Mouse (Mus musculus): ENCODE data around the gene Tnik. TPM values are rescaled to one million over a fixed set of nuclear protein-coding genes. Genes with fewer than 3 reads are reported as not detected.

Gene Tnik
- total and polyA plus RNA-seq, 2 experiments from 2014 or later, result 61.7 to 105 TPM

- WGBS, result 2% methylated on average over 26 of the region's 26 CpGs
These were observed 1.2 kb downstream of the Tnik start for GRCm38 (mm10) chr3:28263948-28264840.

DNA sequence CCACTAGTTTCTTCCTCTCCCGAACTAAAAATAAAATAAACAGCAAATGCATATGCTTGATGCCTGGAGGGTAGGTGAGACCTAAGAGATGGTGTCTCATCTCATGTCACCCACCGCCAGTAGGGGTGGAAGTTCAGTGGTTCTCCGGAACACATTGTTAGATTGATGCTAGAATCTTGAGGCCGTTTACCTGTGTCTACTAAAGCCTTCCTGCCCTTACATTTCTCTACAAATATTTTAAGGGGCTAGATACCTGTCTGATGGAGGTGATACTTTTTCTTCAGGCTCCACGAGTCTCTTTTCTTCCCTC lies 1.8 kb downstream of the Tnik start:
- Histone ChIP-seq H3K9me3 (ENCODE audit: low read length) (no peaks in the 10 kb centered on the region), H3K4me3 (ENCODE audit: low read length) (peak overlapping the region; percentile 92), H3K27ac (peak overlapping the region; percentile 97), H3K27me3 (ENCODE audit: insufficient read depth, low read length) (no peaks in the 10 kb centered on the region), H3K9ac (replicated peaks; ENCODE audit: low read length) (peak overlapping the region; percentile 93), H3K4me2 (ENCODE audit: low read depth, low read length) (peak overlapping the region; percentile 65), H3K4me1 (ENCODE audit: insufficient read depth, low read length) (peaks cover 20% of the 10 kb centered on the region), H3K36me3 (ENCODE audit: insufficient read depth, low read length) (no peaks in the 10 kb centered on the region)
- peak; percentile 23; the same call in 1 of the 2 replicates for TF ChIP-seq CTCF (IDR thresholded peaks at IDR 0.05; ENCODE audit: low read depth)
- 9% methylated on average over 5 of the region's 5 CpGs for WGBS
- ATAC-seq (no peak), DNase-seq (ENCODE audit: low spot score) (no peak)

More at GRCm38 (mm10) chr3:28263948-28264840, 1.2 kb downstream of the Tnik start:
- Histone ChIP-seq H3K27ac (peak overlapping the region; percentile 97), H3K4me1 (ENCODE audit: insufficient read depth, low read length) (peaks cover 18% of the 10 kb centered on the region), H3K4me2 (ENCODE audit: low read depth, low read length) (peak overlapping the region; percentile 65), H3K9me3 (ENCODE audit: low read length) (no peaks in the 10 kb centered on the region), H3K27me3 (ENCODE audit: insufficient read depth, low read length) (no peaks in the 10 kb centered on the region), H3K9ac (replicated peaks; ENCODE audit: low read length) (peak overlapping the region; percentile 93), H3K4me3 (ENCODE audit: low read length) (peak overlapping the region; percentile 92), H3K36me3 (ENCODE audit: insufficient read depth, low read length) (no peaks in the 10 kb centered on the region)
- DNase-seq (ENCODE audit: low spot score) (peak; percentile 84), ATAC-seq (peak; percentile 19)
- no peak for TF ChIP-seq CTCF (IDR thresholded peaks at IDR 0.05; ENCODE audit: low read depth)

DNA sequence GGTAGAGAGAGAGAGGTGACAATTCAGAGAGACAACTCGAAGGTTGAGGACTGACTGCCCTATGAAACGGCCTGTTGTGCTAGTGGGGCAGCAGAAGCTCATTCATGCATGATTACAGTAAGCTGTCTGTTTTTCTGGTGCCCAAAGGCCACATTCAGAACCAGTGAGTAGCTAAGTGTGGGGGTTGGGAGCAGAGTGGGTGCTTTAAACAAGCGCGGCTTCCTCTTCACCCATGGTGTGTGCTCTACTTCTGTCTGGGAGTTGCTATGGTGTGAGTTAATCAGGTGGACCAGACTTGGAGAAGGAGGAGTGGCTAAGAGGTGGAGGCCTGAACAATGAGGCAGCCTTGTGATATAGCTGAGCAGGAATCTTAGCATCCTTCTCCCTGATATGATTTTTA lies 2.2 kb downstream of the Tnik start:
- Histone ChIP-seq H3K4me3 (ENCODE audit: low read length) (peak overlapping the region; percentile 92), H3K36me3 (ENCODE audit: insufficient read depth, low read length) (no peaks in the 10 kb centered on the region), H3K27ac (peak overlapping the region; percentile 97), H3K9ac (replicated peaks; ENCODE audit: low read length) (peak overlapping the region; percentile 93), H3K9me3 (ENCODE audit: low read length) (no peaks in the 10 kb centered on the region), H3K4me2 (ENCODE audit: low read depth, low read length) (peak overlapping the region; percentile 65), H3K4me1 (ENCODE audit: insufficient read depth, low read length) (peaks cover 21% of the 10 kb centered on the region), H3K27me3 (ENCODE audit: insufficient read depth, low read length) (no peaks in the 10 kb centered on the region)
- TF ChIP-seq CTCF (IDR thresholded peaks at IDR 0.05; ENCODE audit: low read depth), result no peak
- ATAC-seq (peak; percentile 25; the same call in 1 of the 2 replicates), DNase-seq (ENCODE audit: low spot score) (peak; percentile 75)
- WGBS, result 6% methylated on average over 4 of the region's 4 CpGs

- 26% methylated on average over 5 of the region's 5 CpGs for WGBS
- peak overlapping the region; percentile 93 for H3K9ac ChIP-seq (replicated peaks; ENCODE audit: low read length)
- peak overlapping the region; percentile 97 for H3K27ac ChIP-seq
- H3K36me3 ChIP-seq (ENCODE audit: insufficient read depth, low read length), result no peaks in the 10 kb centered on the region
- H3K4me1 ChIP-seq (ENCODE audit: insufficient read depth, low read length), result peaks cover 21% of the 10 kb centered on the region
- TF ChIP-seq CTCF (IDR thresholded peaks at IDR 0.05; ENCODE audit: low read depth), result no peak
- H3K4me2 ChIP-seq (ENCODE audit: low read depth, low read length), result peak overlapping the region; percentile 65
- DNase-seq (ENCODE audit: low spot score) (peak; percentile 57), ATAC-seq (no peak)
- H3K27me3 ChIP-seq (ENCODE audit: insufficient read depth, low read length), result no peaks in the 10 kb centered on the region
- H3K9me3 ChIP-seq (ENCODE audit: low read length), result no peaks in the 10 kb centered on the region
- peak overlapping the region; percentile 92 for H3K4me3 ChIP-seq (ENCODE audit: low read length)
These were observed 2.6 kb downstream of the Tnik start for GRCm38 (mm10) chr3:28265656-28266055.

GRCm38 (mm10) chr3:28267211-28267610 lies 4.2 kb downstream of the Tnik start:
- 64% methylated on average over 7 of the region's 7 CpGs for WGBS
- DNase-seq (ENCODE audit: low spot score) (no peak), ATAC-seq (no peak)
- Histone ChIP-seq H3K27ac (0 out of 2 replicates have a peak overlapping the region, but pooled peaks have one; percentile 26), H3K36me3 (ENCODE audit: insufficient read depth, low read length) (no peaks in the 10 kb centered on the region), H3K4me2 (ENCODE audit: low read depth, low read length) (peak overlapping the region; percentile 65), H3K4me3 (ENCODE audit: low read length) (no peak overlapping the region), H3K4me1 (ENCODE audit: insufficient read depth, low read length) (peaks cover 21% of the 10 kb centered on the region), H3K9me3 (ENCODE audit: low read length) (no peaks in the 10 kb centered on the region), H3K27me3 (ENCODE audit: insufficient read depth, low read length) (no peaks in the 10 kb centered on the region), H3K9ac (replicated peaks; ENCODE audit: low read length) (no peak overlapping the region)
- no peak for TF ChIP-seq CTCF (IDR thresholded peaks at IDR 0.05; ENCODE audit: low read depth)

- Histone ChIP-seq H3K4me2 (ENCODE audit: low read depth, low read length) (no peak overlapping the region), H3K27me3 (ENCODE audit: insufficient read depth, low read length) (no peaks in the 10 kb centered on the region), H3K36me3 (ENCODE audit: insufficient read depth, low read length) (no peaks in the 10 kb centered on the region), H3K9ac (replicated peaks; ENCODE audit: low read length) (no peak overlapping the region), H3K4me3 (ENCODE audit: low read length) (no peak overlapping the region), H3K9me3 (ENCODE audit: low read length) (no peaks in the 10 kb centered on the region), H3K27ac (no peak overlapping the region), H3K4me1 (ENCODE audit: insufficient read depth, low read length) (peaks cover 21% of the 10 kb centered on the region)
- 45% methylated on average over 2 of the region's 2 CpGs for WGBS
- TF ChIP-seq CTCF (IDR thresholded peaks at IDR 0.05; ENCODE audit: low read depth), result no peak
- peak; percentile 63 for DNase-seq (ENCODE audit: low spot score)
- ATAC-seq, result no peak
These were observed 6.7 kb downstream of the Tnik start for GRCm38 (mm10) chr3:28269716-28270115.

- no peak overlapping the region for H3K4me2 ChIP-seq (ENCODE audit: low read depth, low read length)
- no peak for TF ChIP-seq CTCF (IDR thresholded peaks at IDR 0.05; ENCODE audit: low read depth)
- H3K4me3 ChIP-seq (ENCODE audit: low read length), result no peak overlapping the region
- no peak overlapping the region for H3K27ac ChIP-seq
- H3K9ac ChIP-seq (replicated peaks; ENCODE audit: low read length), result no peak overlapping the region
- ATAC-seq (no peak), DNase-seq (ENCODE audit: low spot score) (no peak)
- H3K4me1 ChIP-seq (ENCODE audit: insufficient read depth, low read length), result peaks cover 16% of the 10 kb centered on the region
- H3K27me3 ChIP-seq (ENCODE audit: insufficient read depth, low read length), result no peaks in the 10 kb centered on the region
- H3K36me3 ChIP-seq (ENCODE audit: insufficient read depth, low read length), result no peaks in the 10 kb centered on the region
- H3K9me3 ChIP-seq (ENCODE audit: low read length), result no peaks in the 10 kb centered on the region
These were observed 8.9 kb downstream of the Tnik start for GRCm38 (mm10) chr3:28271884-28272283.
